Mouse (Mus musculus) lung, adult 2 months (tissue): Measurements from ENCODE around the gene Abca13.
"Not testable (repeated sequence)": the region's sequence is repeated elsewhere in the genome, so short reads cannot be mapped to it uniquely, and the experiment has no call there.

ENCODE experiments used
- CTCF ChIP-seq: fragments of 200-500 bp; IDR thresholded peaks from 2 replicates; pipeline ENCODE4 v1.5.1; 2011; ENCODE audit warnings: mild to moderate bottlenecking, low read length, control low read depth; ENCODE audit not compliant: insufficient read depth
- POLR2A ChIP-seq: fragments of 200-500 bp; IDR thresholded peaks from 2 replicates; pipeline ENCODE4 v1.6.1; 2011; ENCODE audit warnings: low read depth, mild to moderate bottlenecking, control low read depth, low read length, borderline replicate concordance; ENCODE audit errors: extremely low read depth

GRCm38 (mm10) chr11:9263072-9263471, 71.3 kb downstream of the Abca13 start:
- TF ChIP-seq CTCF, POLR2A: not testable (repeated sequence)
